Mouse (Mus musculus): ENCODE measurements around the gene Runx2. TPM values are rescaled to one million over a fixed set of nuclear protein-coding genes. Genes with fewer than 3 reads are reported as not detected.

The Runx2 gene
- polyA plus RNA-seq, 1 experiment from 2014 or later = 0.44 TPM

DNA sequence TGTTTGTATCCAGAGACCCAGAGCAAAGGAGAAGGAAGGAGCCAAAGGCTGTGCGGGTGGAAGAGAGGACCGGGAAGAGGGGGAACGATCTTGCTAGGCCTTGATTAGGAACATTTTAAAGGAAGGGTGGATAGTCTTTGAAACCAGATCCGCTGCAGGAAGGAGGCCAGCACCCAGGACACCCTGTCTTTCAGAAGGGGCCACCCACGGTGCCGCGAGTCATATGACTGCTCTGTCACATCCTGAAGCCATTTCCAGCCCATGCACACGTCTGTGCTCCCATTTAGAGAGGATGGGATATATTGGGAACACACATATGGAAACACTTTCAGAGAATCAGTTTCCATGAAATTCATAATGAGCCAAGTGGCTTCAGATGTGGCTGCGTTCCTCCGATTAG lies 196.4 kb downstream of the Runx2 start:
- Histone ChIP-seq H3K36me3 (ENCODE audit: control insufficient read depth, insufficient read depth, low read length) (no peaks in the 10 kb centered on the region), H3K27me3 (ENCODE audit: control insufficient read depth, insufficient read depth, low read length) (no peaks in the 10 kb centered on the region), H3K4me1 (ENCODE audit: control insufficient read depth, insufficient read depth, low read length) (peaks cover 2% of the 10 kb centered on the region; the same call in 1 of the 2 replicates), H3K27ac (ENCODE audit: low read depth, low read length) (no peak overlapping the region), H3K4me3 (ENCODE audit: low read depth, low read length) (no peak overlapping the region), H3K9ac (replicated peaks; ENCODE audit: low read depth, low read length) (no peak overlapping the region), H3K9me3 (ENCODE audit: control insufficient read depth, low read length) (no peaks in the 10 kb centered on the region), H3K4me2 (ENCODE audit: low read depth, low read length) (no peak overlapping the region)
- WGBS = 69% methylated on average over 10 of the region's 10 CpGs
- no peak for ATAC-seq (ENCODE audit: low read depth)

GRCm38 (mm10) chr17:44617741-44618140 lies 196.9 kb downstream of the Runx2 start:
- no peak for ATAC-seq (ENCODE audit: low read depth)
- no peaks in the 10 kb centered on the region for H3K36me3 ChIP-seq (ENCODE audit: control insufficient read depth, insufficient read depth, low read length)
- H3K27me3 ChIP-seq (ENCODE audit: control insufficient read depth, insufficient read depth, low read length) = no peaks in the 10 kb centered on the region
- H3K27ac ChIP-seq (ENCODE audit: low read depth, low read length) = no peak overlapping the region
- H3K9ac ChIP-seq (replicated peaks; ENCODE audit: low read depth, low read length) = no peak overlapping the region
- H3K4me1 ChIP-seq (ENCODE audit: control insufficient read depth, insufficient read depth, low read length) = peaks cover 2% of the 10 kb centered on the region; the same call in 1 of the 2 replicates
- no peak overlapping the region for H3K4me2 ChIP-seq (ENCODE audit: low read depth, low read length)
- H3K9me3 ChIP-seq (ENCODE audit: control insufficient read depth, low read length) = no peaks in the 10 kb centered on the region
- no peak overlapping the region for H3K4me3 ChIP-seq (ENCODE audit: low read depth, low read length)
- WGBS = 66% methylated on average over 2 of the region's 2 CpGs

DNA sequence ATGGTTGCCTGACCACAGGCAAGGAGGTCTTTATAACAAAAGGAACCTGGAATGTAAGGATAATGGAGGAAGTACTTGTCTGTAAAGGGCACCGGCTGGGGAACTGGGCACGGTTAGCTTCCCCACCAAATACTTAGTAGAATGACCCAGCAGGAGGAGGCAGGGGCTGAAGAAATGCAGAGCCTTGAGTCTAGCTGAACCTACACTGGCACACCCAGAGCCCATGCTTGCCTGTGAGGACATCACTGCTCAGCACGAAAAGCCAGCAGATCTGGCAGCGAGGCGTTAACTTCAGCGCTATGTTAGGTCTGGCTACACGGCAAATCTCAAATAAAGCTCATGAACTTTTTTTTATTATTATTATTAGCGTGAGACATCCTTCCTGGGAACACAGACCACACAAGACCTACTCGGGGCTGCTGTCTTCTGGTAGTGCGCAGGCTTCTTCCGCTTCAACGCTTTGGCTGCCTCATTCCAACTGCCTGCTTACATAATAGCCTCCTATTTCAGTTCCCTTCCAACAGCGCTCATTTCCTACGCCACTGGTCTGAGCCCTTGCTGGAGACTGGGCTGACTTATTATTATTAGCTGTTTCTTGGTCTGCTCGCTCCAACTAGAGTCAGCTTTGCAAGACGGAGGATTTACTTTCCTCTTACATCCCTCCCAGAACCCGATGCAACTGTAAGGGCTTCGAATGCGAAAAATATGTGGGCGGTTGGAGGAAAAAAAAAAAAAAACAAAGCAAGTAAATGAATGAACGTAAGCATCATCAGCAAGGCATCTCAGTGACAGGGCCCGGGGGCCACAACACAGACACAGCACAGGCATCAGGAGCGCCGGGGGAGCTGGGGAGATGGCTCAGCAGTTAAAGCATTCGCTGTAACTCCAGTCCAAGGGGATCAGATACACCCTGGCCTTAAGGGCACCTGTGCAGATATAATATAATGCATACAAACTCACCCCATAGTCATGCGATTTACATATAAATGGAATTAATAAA lies 200.6 kb downstream of the Runx2 start:
- Histone ChIP-seq H3K4me1 (ENCODE audit: control insufficient read depth, insufficient read depth, low read length) (peaks cover 2% of the 10 kb centered on the region; the same call in 1 of the 2 replicates), H3K4me3 (ENCODE audit: low read depth, low read length) (no peak overlapping the region), H3K27me3 (ENCODE audit: control insufficient read depth, insufficient read depth, low read length) (no peaks in the 10 kb centered on the region), H3K4me2 (ENCODE audit: low read depth, low read length) (no peak overlapping the region), H3K9me3 (ENCODE audit: control insufficient read depth, low read length) (no peaks in the 10 kb centered on the region), H3K9ac (replicated peaks; ENCODE audit: low read depth, low read length) (no peak overlapping the region), H3K36me3 (ENCODE audit: control insufficient read depth, insufficient read depth, low read length) (no peaks in the 10 kb centered on the region), H3K27ac (ENCODE audit: low read depth, low read length) (no peak overlapping the region)
- peak; percentile 64; the same call in 1 of the 2 replicates for ATAC-seq (ENCODE audit: low read depth)
- WGBS = 56% methylated on average over 26 of the region's 26 CpGs

DNA sequence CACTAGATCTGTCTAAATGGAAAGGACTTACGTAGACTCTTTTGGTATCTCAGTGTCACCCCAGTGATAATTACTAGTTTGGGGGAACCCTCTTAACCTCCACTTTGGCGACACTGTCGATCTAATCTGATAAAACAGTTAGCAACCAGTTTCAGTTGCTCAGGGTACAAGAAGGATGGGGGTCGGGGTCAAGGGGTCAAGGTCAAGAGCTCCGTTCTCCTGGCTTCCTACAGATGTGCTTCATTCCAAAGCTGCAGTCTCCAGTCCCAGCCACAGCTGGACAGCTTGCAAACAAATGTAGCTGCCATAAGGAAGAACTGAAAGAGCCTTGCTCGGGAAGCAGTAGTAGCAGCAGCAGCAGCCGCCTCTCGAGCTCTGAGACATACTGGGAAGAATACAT lies 202.0 kb downstream of the Runx2 start:
- Histone ChIP-seq H3K27ac (ENCODE audit: low read depth, low read length) (no peak overlapping the region), H3K4me3 (ENCODE audit: low read depth, low read length) (no peak overlapping the region), H3K9me3 (ENCODE audit: control insufficient read depth, low read length) (no peaks in the 10 kb centered on the region), H3K36me3 (ENCODE audit: control insufficient read depth, insufficient read depth, low read length) (no peaks in the 10 kb centered on the region), H3K27me3 (ENCODE audit: control insufficient read depth, insufficient read depth, low read length) (no peaks in the 10 kb centered on the region), H3K9ac (replicated peaks; ENCODE audit: low read depth, low read length) (no peak overlapping the region), H3K4me1 (ENCODE audit: control insufficient read depth, insufficient read depth, low read length) (peaks cover 2% of the 10 kb centered on the region; the same call in 1 of the 2 replicates), H3K4me2 (ENCODE audit: low read depth, low read length) (no peak overlapping the region)
- no peak for ATAC-seq (ENCODE audit: low read depth)
- 64% methylated on average over 8 of the region's 8 CpGs for WGBS

- Histone ChIP-seq H3K4me1 (ENCODE audit: control insufficient read depth, insufficient read depth, low read length) (peaks cover 2% of the 10 kb centered on the region; the same call in 1 of the 2 replicates), H3K27ac (ENCODE audit: low read depth, low read length) (no peak overlapping the region), H3K36me3 (ENCODE audit: control insufficient read depth, insufficient read depth, low read length) (no peaks in the 10 kb centered on the region), H3K9ac (replicated peaks; ENCODE audit: low read depth, low read length) (no peak overlapping the region), H3K27me3 (ENCODE audit: control insufficient read depth, insufficient read depth, low read length) (no peaks in the 10 kb centered on the region), H3K9me3 (ENCODE audit: control insufficient read depth, low read length) (no peaks in the 10 kb centered on the region), H3K4me2 (ENCODE audit: low read depth, low read length) (no peak overlapping the region), H3K4me3 (ENCODE audit: low read depth, low read length) (no peak overlapping the region)
- WGBS = 91% methylated on average over 3 of the region's 3 CpGs
- ATAC-seq (ENCODE audit: low read depth) = no peak
Observed at GRCm38 (mm10) chr17:44612002-44612401, 202.6 kb downstream of the Runx2 start.

DNA sequence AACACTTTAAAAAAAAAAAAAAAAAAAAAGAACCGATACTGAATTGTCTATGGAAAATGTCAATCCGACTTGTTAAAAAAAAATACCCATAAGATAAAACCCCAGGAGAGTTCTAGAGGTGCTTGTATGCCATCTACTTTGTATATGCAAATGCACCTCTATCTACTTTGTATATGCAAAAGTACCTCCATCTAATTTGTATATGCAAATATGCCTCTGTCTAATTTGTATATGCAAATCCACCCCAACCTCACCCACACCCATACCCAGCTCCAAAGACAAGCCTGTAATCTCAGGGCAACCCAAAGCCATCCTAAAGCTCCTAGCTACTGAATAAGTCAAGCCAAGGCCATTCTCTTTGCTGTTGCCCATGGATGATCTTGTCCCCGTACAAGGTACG lies 203.1 kb downstream of the Runx2 start:
- no peak overlapping the region for H3K4me3 ChIP-seq (ENCODE audit: low read depth, low read length)
- 91% methylated on average over 4 of the region's 4 CpGs for WGBS
- no peak overlapping the region for H3K4me2 ChIP-seq (ENCODE audit: low read depth, low read length)

DNA sequence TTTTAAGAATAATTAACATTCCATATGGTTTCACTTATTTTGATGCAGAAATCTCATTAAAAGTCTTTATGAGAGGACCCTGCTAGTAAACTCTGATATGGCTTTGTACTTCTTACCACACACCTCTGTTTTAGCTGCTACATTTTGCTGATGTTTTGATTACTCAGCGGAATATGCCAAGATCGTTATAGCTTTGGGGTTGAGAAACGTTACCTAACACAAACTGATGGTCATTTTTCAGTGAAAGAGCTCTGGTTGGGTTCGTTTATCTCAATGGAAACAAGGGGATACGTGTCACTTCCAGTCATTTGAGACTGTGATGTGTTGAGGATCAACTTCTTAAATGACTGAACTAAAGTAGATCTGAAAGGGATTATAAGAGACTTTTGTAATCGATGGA lies 203.8 kb downstream of the Runx2 start:
- 86% methylated on average over 6 of the region's 6 CpGs for WGBS

More for the DNA sequence above, 203.1 kb downstream of the Runx2 start:
- no peaks in the 10 kb centered on the region for H3K27me3 ChIP-seq (ENCODE audit: control insufficient read depth, insufficient read depth, low read length)
- no peak for ATAC-seq (ENCODE audit: low read depth)
- no peak overlapping the region for H3K27ac ChIP-seq (ENCODE audit: low read depth, low read length)
- no peaks in the 10 kb centered on the region for H3K36me3 ChIP-seq (ENCODE audit: control insufficient read depth, insufficient read depth, low read length)
- no peak overlapping the region for H3K9ac ChIP-seq (replicated peaks; ENCODE audit: low read depth, low read length)
- no peaks in the 10 kb centered on the region for H3K9me3 ChIP-seq (ENCODE audit: control insufficient read depth, low read length)
- H3K4me1 ChIP-seq (ENCODE audit: control insufficient read depth, insufficient read depth, low read length) = peaks cover 2% of the 10 kb centered on the region; the same call in 1 of the 2 replicates

GRCm38 (mm10) chr17:44609897-44610641 lies 204.5 kb downstream of the Runx2 start:
- H3K4me3 ChIP-seq (ENCODE audit: low read depth, low read length) = no peak overlapping the region
- H3K4me1 ChIP-seq (ENCODE audit: control insufficient read depth, insufficient read depth, low read length) = peaks cover 2% of the 10 kb centered on the region; the same call in 1 of the 2 replicates
- H3K4me2 ChIP-seq (ENCODE audit: low read depth, low read length) = no peak overlapping the region
- no peak overlapping the region for H3K9ac ChIP-seq (replicated peaks; ENCODE audit: low read depth, low read length)
- no peaks in the 10 kb centered on the region for H3K9me3 ChIP-seq (ENCODE audit: control insufficient read depth, low read length)
- WGBS = 72% methylated on average over 5 of the region's 5 CpGs
- no peaks in the 10 kb centered on the region for H3K36me3 ChIP-seq (ENCODE audit: control insufficient read depth, insufficient read depth, low read length)
- H3K27ac ChIP-seq (ENCODE audit: low read depth, low read length) = no peak overlapping the region
- no peaks in the 10 kb centered on the region for H3K27me3 ChIP-seq (ENCODE audit: control insufficient read depth, insufficient read depth, low read length)
- ATAC-seq (ENCODE audit: low read depth) = no peak

More for the DNA sequence above, 203.8 kb downstream of the Runx2 start:
- H3K27me3 ChIP-seq (ENCODE audit: control insufficient read depth, insufficient read depth, low read length) = no peaks in the 10 kb centered on the region
- no peak overlapping the region for H3K9ac ChIP-seq (replicated peaks; ENCODE audit: low read depth, low read length)
- no peaks in the 10 kb centered on the region for H3K9me3 ChIP-seq (ENCODE audit: control insufficient read depth, low read length)
- no peak overlapping the region for H3K4me2 ChIP-seq (ENCODE audit: low read depth, low read length)
- no peaks in the 10 kb centered on the region for H3K36me3 ChIP-seq (ENCODE audit: control insufficient read depth, insufficient read depth, low read length)
- no peak for ATAC-seq (ENCODE audit: low read depth)
- no peak overlapping the region for H3K4me3 ChIP-seq (ENCODE audit: low read depth, low read length)
- H3K27ac ChIP-seq (ENCODE audit: low read depth, low read length) = no peak overlapping the region
- H3K4me1 ChIP-seq (ENCODE audit: control insufficient read depth, insufficient read depth, low read length) = peaks cover 2% of the 10 kb centered on the region; the same call in 1 of the 2 replicates

All from neural tube, embryonic 14.5 days (tissue).